Mouse (Mus musculus) erythroblast, embryonic 14.5 days (primary cell): ENCODE measurements around the gene Mef2b.

Experiments
- GATA1 ChIP-seq: IDR thresholded peaks from 2 replicates; pipeline ENCODE4 v1.6.1; 2012; ENCODE audit warnings: low read length, inconsistent platforms, mixed read lengths
- TAL1 ChIP-seq: IDR thresholded peaks from 3 replicates; pipeline ENCODE4 v1.6.1; 2012; ENCODE audit warnings: low read length, inconsistent platforms, mixed read lengths

GRCm38 (mm10) chr8:70137890-70138289, 1.6 kb upstream of the Mef2b start:
- TF ChIP-seq GATA1: no peak
- no peak for TF ChIP-seq TAL1
